Mouse (Mus musculus): ENCODE results near the gene Zfp710. TPM values are rescaled to one million over a fixed set of nuclear protein-coding genes. Genes with fewer than 3 reads are reported as not detected.
"Not testable (repeated sequence)": the region's sequence is repeated elsewhere in the genome, so short reads cannot be mapped to it uniquely, and the experiment has no call there.

The Zfp710 gene
- polyA plus RNA-seq, 1 experiment = 5.3 TPM

DNA sequence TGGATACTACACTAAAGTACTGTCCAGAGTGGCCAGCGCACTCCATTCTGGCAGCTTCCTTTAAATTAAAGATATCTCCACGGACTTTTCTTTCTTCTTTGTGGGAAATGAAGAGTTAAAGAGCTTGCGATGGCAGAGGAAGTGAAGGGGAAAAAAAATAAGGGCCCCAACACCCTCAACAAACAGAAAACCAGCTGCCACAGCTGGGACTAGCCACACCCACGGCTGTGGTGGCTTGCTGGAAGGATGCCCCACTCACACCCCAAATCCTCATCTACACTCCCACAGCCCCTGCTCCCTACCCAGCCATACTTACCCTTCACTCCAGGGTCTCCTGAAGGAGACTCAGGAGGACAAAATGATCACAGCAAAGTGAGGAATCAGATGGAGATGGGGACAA is 98.5 kb downstream of the Zfp710 start:
- H3ac ChIP-seq (ENCODE audit: control insufficient read depth, insufficient read length) = no peak overlapping the region
- H3K36me3 ChIP-seq (ENCODE audit: control insufficient read depth, insufficient read depth) = no peaks in the 10 kb centered on the region
- no peak overlapping the region for H3K4me3 ChIP-seq
- TF ChIP-seq MYOG (IDR thresholded peaks at IDR 0.05; ENCODE audit: control insufficient read depth in 1 of 3, insufficient read depth in 1 of 3, insufficient read length in 2 of 3, low read depth in 2 of 3) (peak; percentile 74 to 89 (median 76)), POLR2A (IDR thresholded peaks at IDR 0.05; ENCODE audit: insufficient read length, low read depth) (no peak), MYOD1 (IDR thresholded peaks at IDR 0.05; ENCODE audit: control insufficient read depth in 1 of 3, insufficient read length in 2 of 3, low read depth in 2 of 3) (peak; percentile 45 to 91 (median 65)), TCF3 (IDR thresholded peaks at IDR 0.05; ENCODE audit: insufficient read length, low read depth) (peak; percentile 47), TCF12 (IDR thresholded peaks at IDR 0.05; ENCODE audit: insufficient read depth, poor library complexity, severe bottlenecking) (peak; percentile 68)
- peak overlapping the region; percentile 50 for H3K4me2 ChIP-seq (ENCODE audit: low read depth)
- no peaks in the 10 kb centered on the region for H3K27me3 ChIP-seq (ENCODE audit: control insufficient read depth, insufficient read depth, insufficient read length)
- H3K79me2 ChIP-seq (ENCODE audit: control insufficient read depth, insufficient read depth) = no peaks in the 10 kb centered on the region

DNA sequence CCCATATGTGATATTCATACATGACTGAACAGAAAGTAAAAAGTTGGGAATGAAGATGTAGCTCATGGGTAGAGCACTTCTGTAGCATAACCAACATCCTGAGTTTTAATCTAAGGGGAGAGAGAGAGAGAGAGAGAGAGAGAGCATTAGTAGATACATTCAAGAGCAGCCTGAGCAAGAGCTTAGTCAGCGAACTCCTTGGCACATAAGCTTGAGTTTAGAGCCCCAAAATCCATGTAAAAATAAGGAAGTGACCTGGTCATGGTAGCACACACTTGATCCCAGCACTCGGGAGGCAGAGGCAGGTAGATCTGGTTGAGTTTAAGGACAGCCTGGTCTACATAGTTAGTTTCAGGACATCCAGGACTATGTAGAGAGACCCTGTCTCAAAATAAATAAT is 99.1 kb downstream of the Zfp710 start:
- H3ac ChIP-seq (ENCODE audit: control insufficient read depth, insufficient read length) = no peak overlapping the region
- H3K4me3 ChIP-seq = no peak overlapping the region
- TF ChIP-seq TCF12 (IDR thresholded peaks at IDR 0.05; ENCODE audit: insufficient read depth, poor library complexity, severe bottlenecking) (no peak), CEBPB (IDR thresholded peaks at IDR 0.05; ENCODE audit: insufficient read depth, poor library complexity, severe bottlenecking) (no peak), USF1 (IDR thresholded peaks at IDR 0.05; ENCODE audit: low read depth) (no peak), MAX (IDR thresholded peaks at IDR 0.05; ENCODE audit: low read depth) (no peak), MYOD1 (IDR thresholded peaks at IDR 0.05; ENCODE audit: control insufficient read depth in 1 of 3, insufficient read length in 2 of 3, low read depth in 2 of 3) (no peak), POLR2AphosphoS2 (IDR thresholded peaks at IDR 0.05; ENCODE audit: insufficient read length, low read depth) (no peak), REST (IDR thresholded peaks at IDR 0.05; ENCODE audit: insufficient read depth, insufficient read length) (no peak), E2F4 (IDR thresholded peaks at IDR 0.05; ENCODE audit: insufficient read depth) (no peak), TCF3 (IDR thresholded peaks at IDR 0.05; ENCODE audit: insufficient read length, low read depth) (no peak), MYOG (IDR thresholded peaks at IDR 0.05; ENCODE audit: control insufficient read depth in 1 of 3, insufficient read depth in 1 of 3, insufficient read length in 2 of 3, low read depth in 2 of 3) (no peak), SRF (IDR thresholded peaks at IDR 0.05; ENCODE audit: control insufficient read depth, insufficient read length, low read depth) (no peak), POLR2A (IDR thresholded peaks at IDR 0.05; ENCODE audit: insufficient read length, low read depth) (no peak)
- no peaks in the 10 kb centered on the region for H3K36me3 ChIP-seq (ENCODE audit: control insufficient read depth, insufficient read depth)
- H3K79me2 ChIP-seq (ENCODE audit: control insufficient read depth, insufficient read depth) = no peaks in the 10 kb centered on the region
- no peaks in the 10 kb centered on the region for H3K27me3 ChIP-seq (ENCODE audit: control insufficient read depth, insufficient read depth, insufficient read length)
- H3K4me2 ChIP-seq (ENCODE audit: low read depth) = peak overlapping the region; percentile 50

DNA sequence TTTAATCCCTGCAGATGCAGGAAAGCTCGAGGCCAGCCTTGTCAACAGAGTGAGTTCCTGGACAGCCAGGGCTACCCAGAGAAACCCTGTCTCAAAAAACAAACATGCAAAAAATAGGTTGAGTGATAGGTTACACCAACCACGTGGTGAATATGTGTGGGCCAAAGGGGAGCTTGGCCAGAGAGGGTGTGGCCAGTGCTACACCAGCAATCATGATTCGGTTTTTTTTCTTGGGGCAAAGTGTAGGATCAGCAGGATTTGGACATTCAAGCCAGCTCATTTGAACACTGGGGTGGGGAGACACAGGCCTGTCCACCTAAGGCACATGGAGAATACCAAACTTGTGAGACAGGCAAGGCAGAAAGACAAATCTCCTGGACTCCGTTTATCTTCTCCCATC is 104.7 kb downstream of the Zfp710 start:
- Histone ChIP-seq H3K4me2 (ENCODE audit: low read depth) (peak overlapping the region; percentile 42), H3K4me3 (no peak overlapping the region), H3K36me3 (ENCODE audit: control insufficient read depth, insufficient read depth) (no peaks in the 10 kb centered on the region), H3K27me3 (ENCODE audit: control insufficient read depth, insufficient read depth, insufficient read length) (no peaks in the 10 kb centered on the region), H3K79me2 (ENCODE audit: control insufficient read depth, insufficient read depth) (no peaks in the 10 kb centered on the region), H3ac (ENCODE audit: control insufficient read depth, insufficient read length) (no peak overlapping the region)
- TF ChIP-seq USF1 (IDR thresholded peaks at IDR 0.05; ENCODE audit: low read depth) = peak; percentile 66
- no peak for TF ChIP-seq POLR2AphosphoS2 (IDR thresholded peaks at IDR 0.05; ENCODE audit: insufficient read length, low read depth)

DNA sequence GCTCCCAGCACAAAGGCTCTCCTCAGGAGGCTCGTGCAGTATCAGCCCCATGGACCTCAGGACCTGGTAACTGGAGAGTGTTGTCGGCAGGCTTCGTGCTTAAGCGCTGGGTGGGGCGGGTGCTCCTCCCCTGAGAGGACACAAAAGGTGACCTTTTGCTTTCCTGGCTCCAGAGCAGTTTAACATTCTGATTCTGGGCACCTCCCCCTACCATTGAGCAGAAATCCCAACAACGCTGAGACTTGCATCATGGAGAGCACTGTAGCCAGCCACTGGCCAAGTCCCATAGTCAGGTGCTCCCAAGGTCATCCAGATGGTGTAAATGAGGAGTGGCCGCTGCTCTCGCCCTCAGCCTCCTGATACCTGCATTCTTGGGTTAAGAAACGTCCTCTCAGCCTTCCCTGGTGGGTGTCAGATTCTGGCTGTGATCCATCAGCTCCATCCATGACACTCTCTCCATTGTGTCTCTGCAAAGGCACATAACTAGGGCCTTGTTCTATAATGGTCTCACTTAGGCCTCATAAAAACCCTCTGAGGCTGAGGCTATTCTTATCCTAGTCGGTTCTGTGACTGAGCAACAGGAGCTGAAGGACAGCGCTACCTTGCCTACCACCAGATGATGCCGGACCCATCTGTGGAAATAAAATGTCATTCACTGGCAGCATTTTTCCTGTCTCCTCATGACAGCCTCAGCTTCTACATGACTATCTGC is 105.9 kb downstream of the Zfp710 start:
- Histone ChIP-seq H3K4me3 (no peak overlapping the region), H3K4me2 (ENCODE audit: low read depth) (peak overlapping the region; percentile 34), H3K27me3 (ENCODE audit: control insufficient read depth, insufficient read depth, insufficient read length) (no peaks in the 10 kb centered on the region), H3K36me3 (ENCODE audit: control insufficient read depth, insufficient read depth) (no peaks in the 10 kb centered on the region), H3ac (ENCODE audit: control insufficient read depth, insufficient read length) (no peak overlapping the region), H3K79me2 (ENCODE audit: control insufficient read depth, insufficient read depth) (no peaks in the 10 kb centered on the region)
- no peak for TF ChIP-seq POLR2AphosphoS2 (IDR thresholded peaks at IDR 0.05; ENCODE audit: insufficient read length, low read depth)
- TF ChIP-seq E2F4 (IDR thresholded peaks at IDR 0.05; ENCODE audit: insufficient read depth) = no peak

DNA sequence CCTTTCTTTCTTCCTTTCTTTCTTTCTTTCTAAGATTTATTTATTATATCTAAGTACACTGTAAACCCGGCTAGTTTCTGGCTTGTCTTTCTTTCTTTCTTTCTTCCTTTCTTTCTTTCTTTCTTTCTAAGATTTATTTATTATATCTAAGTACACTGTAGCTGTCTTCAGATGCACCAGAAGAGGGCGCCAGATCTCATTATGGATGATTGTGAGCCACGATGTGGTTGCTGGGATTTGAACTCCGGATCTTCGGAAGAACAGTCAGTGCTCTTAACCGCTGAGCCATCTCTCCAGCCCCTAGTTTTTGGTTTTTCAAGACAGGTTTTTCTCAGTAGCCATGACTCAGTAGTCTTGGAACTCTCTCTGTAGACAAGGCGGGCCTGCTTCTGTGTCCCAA is 106.7 kb downstream of the Zfp710 start:
- H3K79me2 ChIP-seq (ENCODE audit: control insufficient read depth, insufficient read depth); H3ac ChIP-seq (ENCODE audit: control insufficient read depth, insufficient read length); H3K36me3 ChIP-seq (ENCODE audit: control insufficient read depth, insufficient read depth); H3K27me3 ChIP-seq (ENCODE audit: control insufficient read depth, insufficient read depth, insufficient read length); H3K4me3 ChIP-seq; H3K4me2 ChIP-seq (ENCODE audit: low read depth): not testable (repeated sequence)

DNA sequence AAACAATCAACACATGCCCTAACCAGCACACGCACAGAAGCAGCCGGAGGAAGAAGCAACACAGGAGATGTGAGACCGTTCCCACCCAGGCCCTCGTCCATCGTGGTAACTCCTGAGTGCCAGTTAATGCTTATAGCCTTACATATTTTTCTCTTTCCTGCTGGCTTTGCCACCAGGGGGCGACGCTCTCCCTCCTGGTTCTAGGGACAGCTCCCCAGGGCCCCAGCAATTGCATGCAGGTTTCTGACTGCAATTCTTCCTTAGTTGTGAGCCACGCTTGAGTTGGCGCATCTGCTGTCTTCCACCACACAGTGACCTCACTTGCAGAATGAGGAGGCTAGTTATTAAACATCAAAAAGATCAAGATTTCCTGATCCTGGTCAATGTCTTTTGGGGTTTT is 107.9 kb downstream of the Zfp710 start:
- H3K36me3 ChIP-seq (ENCODE audit: control insufficient read depth, insufficient read depth) = no peaks in the 10 kb centered on the region
- H3ac ChIP-seq (ENCODE audit: control insufficient read depth, insufficient read length) = no peak overlapping the region
- H3K4me2 ChIP-seq (ENCODE audit: low read depth) = no peak overlapping the region
- TF ChIP-seq POLR2A (IDR thresholded peaks at IDR 0.05; ENCODE audit: insufficient read length, low read depth) (no peak), POLR2AphosphoS2 (IDR thresholded peaks at IDR 0.05; ENCODE audit: insufficient read length, low read depth) (no peak), REST (IDR thresholded peaks at IDR 0.05; ENCODE audit: insufficient read depth, insufficient read length) (no peak), TCF3 (IDR thresholded peaks at IDR 0.05; ENCODE audit: insufficient read length, low read depth) (no peak), TCF12 (IDR thresholded peaks at IDR 0.05; ENCODE audit: insufficient read depth, poor library complexity, severe bottlenecking) (no peak), MAX (IDR thresholded peaks at IDR 0.05; ENCODE audit: low read depth) (no peak), SRF (IDR thresholded peaks at IDR 0.05; ENCODE audit: control insufficient read depth, insufficient read length, low read depth) (no peak), MYOD1 (IDR thresholded peaks at IDR 0.05; ENCODE audit: control insufficient read depth in 1 of 3, insufficient read length in 2 of 3, low read depth in 2 of 3) (no peak), MYOG (IDR thresholded peaks at IDR 0.05; ENCODE audit: control insufficient read depth in 1 of 3, insufficient read depth in 1 of 3, insufficient read length in 2 of 3, low read depth in 2 of 3) (no peak), CEBPB (IDR thresholded peaks at IDR 0.05; ENCODE audit: insufficient read depth, poor library complexity, severe bottlenecking) (no peak), E2F4 (IDR thresholded peaks at IDR 0.05; ENCODE audit: insufficient read depth) (no peak)
- H3K4me3 ChIP-seq = no peak overlapping the region
- H3K27me3 ChIP-seq (ENCODE audit: control insufficient read depth, insufficient read depth, insufficient read length) = no peaks in the 10 kb centered on the region
- H3K79me2 ChIP-seq (ENCODE audit: control insufficient read depth, insufficient read depth) = no peaks in the 10 kb centered on the region

Data from myocyte (in vitro differentiated cells).